Mouse (Mus musculus) cerebellum, adult 2 months (tissue): ENCODE measurements at regions not wholly inside any gene's neighbourhood (a gene's known extent, or its start where the extent isn't known, plus 50 kb on each side); places are given as distances from the start of the nearest gene placed in this dataset.
A peak's percentile ranks its signal among the peaks of the same experiment; 100 is the strongest.

Experiments used
- DNase-seq, 2 experiments: peaks; one replicate each; pipeline ENCODE4 v3.0.0; 2021
- H3K27ac ChIP-seq: fragments of 200-500 bp; 2 replicates; pipeline ENCODE4 v1.5.1; 2012; ENCODE audit warnings: low read length, control low read depth, inconsistent platforms; ENCODE audit not compliant: insufficient read depth
- H3K27me3 ChIP-seq: fragments of 200-500 bp; 2 replicates; pipeline ENCODE4 v1.6.1; 2012; ENCODE audit warnings: inconsistent platforms, mild to moderate bottlenecking, low read length, moderate library complexity; ENCODE audit not compliant: control insufficient read depth, insufficient read depth
- H3K4me1 ChIP-seq: fragments of 200-500 bp; 2 replicates; pipeline ENCODE4 v1.6.1; 2011; ENCODE audit warnings: low read length; ENCODE audit not compliant: control insufficient read depth, insufficient read depth
- H3K4me3 ChIP-seq: fragments of 200-500 bp; replicated peaks from 2 replicates; pipeline ENCODE3; 2011; ENCODE audit warnings: mild to moderate bottlenecking, low read depth, low read length, control low read depth; ENCODE audit not compliant: insufficient read depth
- CTCF ChIP-seq: fragments of 200-500 bp; IDR thresholded peaks from 2 replicates; pipeline ENCODE4 v1.5.1; 2011; ENCODE audit warnings: low read depth, mild to moderate bottlenecking, control low read depth, low read length, moderate library complexity, borderline replicate concordance; ENCODE audit not compliant: insufficient read depth
- POLR2A ChIP-seq: fragments of 200-500 bp; IDR thresholded peaks from 2 replicates; pipeline ENCODE4 v1.6.1; 2011; ENCODE audit warnings: low read length, control low read depth, borderline replicate concordance; ENCODE audit not compliant: insufficient read depth
- WGBS: fragments of 180-500 bp; shearing (Covaris S2); methylation state at CpG from one replicate; pipeline ENCODE4 v1.1.7; 2018; 5-methylcytosine and 5-hydroxymethylcytosine counted together

DNA sequence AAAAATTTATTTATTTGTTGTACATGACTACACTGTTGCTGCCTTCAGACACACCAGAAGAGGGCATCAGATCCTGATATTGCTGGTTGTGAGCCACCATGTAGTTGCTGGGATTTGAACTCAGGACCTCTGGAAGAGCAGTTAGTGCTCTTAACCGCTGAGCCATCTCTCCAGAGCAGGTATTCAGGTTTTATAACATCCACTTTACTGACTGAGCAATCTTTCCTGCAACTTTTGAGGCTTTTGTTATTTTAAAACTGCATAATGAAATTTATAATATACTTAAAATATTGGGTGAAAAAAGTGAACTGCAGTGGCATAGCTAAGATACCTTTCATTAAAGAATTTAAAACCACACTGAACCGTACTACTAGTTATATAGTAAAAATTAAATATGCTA is 101.0 kb downstream of the Tbx4 start:
- H3K27me3 ChIP-seq: no peaks in the 10 kb centered on the region
- no peak for DNase-seq
- no peaks in the 10 kb centered on the region for H3K4me1 ChIP-seq
- TF ChIP-seq POLR2A: no peak
- TF ChIP-seq CTCF: no peak
- WGBS: 98% methylated on average over 2 of the region's 2 CpGs
- H3K4me3 ChIP-seq: no peak overlapping the region
- H3K27ac ChIP-seq: no peak overlapping the region

DNA sequence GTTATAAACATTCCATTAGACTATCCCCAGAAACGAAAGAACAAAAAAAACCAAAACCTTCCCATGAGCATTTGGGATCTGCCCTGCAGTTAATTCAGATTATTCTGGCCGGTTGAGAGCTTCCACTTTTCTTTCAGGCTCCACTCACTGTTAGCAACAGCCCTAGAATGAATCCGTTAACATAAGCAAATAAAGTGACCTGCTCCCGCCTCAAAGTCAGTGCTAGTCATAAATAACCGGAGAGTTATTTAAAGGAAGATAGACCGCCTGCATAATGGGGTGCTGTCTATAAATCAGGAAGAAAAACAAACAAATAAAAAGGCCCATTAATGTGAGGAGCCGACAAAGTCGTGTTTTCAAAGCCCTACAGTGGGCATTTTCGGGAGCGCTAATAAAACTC is 103.3 kb downstream of the Tbx4 start:
- 26% methylated on average over 10 of the region's 10 CpGs for WGBS
- no peaks in the 10 kb centered on the region for H3K27me3 ChIP-seq
- H3K27ac ChIP-seq: no peak overlapping the region
- TF ChIP-seq CTCF: no peak
- no peak for TF ChIP-seq POLR2A
- H3K4me1 ChIP-seq: no peaks in the 10 kb centered on the region
- DNase-seq: no peak
- H3K4me3 ChIP-seq: no peak overlapping the region

DNA sequence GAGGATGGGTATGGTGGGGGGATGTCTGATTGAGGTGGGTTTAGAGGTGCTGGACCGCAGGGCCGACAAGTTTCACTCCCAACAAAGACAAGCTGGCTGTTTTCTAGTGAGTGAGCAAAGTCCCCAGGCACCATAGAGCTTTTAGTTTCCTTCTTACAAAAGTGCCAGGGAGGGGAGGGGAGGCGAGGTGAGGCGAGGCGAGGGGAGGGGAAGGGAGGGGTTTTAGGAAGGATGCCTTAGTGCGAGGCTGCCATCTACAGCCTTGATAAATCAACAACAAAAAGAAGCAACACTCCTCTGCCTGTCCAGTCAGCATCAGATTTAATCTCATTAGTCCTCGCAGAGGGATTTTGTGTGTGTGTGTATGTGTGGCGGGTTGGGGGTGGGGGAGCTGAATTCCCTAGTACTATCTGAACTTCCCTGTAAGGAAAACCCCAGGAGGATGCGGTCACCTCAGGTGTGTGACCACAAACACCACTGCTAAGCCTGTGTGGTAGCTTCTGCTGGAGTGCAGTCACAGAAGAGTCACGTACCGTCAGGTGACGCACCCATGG is 103.8 kb downstream of the Tbx4 start:
- no peak overlapping the region for H3K27ac ChIP-seq
- no peak for DNase-seq
- no peaks in the 10 kb centered on the region for H3K4me1 ChIP-seq
- H3K27me3 ChIP-seq: no peaks in the 10 kb centered on the region
- 36% methylated on average over 12 of the region's 12 CpGs for WGBS
- TF ChIP-seq CTCF: no peak
- no peak for TF ChIP-seq POLR2A
- H3K4me3 ChIP-seq: no peak overlapping the region

DNA sequence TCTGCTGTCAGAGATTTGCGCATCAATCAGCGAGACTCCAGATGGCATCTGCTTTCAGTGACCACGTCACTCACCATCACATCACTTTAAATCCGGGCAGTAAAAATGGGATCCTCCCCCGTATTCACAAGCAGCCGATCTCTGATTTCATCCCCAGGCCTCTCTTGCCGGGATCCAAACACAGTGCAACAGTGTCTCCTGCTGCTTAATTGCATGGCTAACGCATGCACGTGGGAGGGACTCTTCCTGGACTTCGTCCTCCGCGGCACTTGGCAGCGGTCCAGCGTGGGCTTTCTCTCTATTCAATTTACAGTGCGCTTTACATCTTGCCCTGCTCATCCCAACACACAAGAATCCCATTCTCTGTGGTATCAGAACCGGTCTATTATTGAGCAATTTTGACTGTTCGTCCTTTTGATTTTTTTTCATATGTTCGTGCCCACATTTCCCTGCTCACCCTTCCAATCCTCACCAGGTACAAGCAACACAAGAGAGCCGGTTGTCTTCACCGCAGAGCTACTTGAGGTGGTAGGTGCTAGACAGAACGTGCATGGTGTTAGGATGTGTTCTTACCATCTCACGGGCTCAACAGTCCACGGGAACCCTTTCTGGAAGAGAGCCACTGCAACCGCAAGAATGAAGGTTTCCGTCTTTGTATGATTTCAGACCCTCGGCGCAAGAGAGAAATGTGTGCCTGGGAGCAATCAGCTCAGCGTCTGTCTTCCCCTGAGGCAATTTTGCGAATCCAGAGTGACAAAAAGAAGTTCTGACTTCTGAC is 109.3 kb downstream of the Tbx4 start:
- no peaks in the 10 kb centered on the region for H3K4me1 ChIP-seq
- 6% methylated on average over 29 of the region's 29 CpGs for WGBS
- no peak for TF ChIP-seq POLR2A
- TF ChIP-seq CTCF: no peak
- H3K27ac ChIP-seq: no peak overlapping the region
- H3K4me3 ChIP-seq: peak overlapping the region; percentile 53
- DNase-seq: peak; percentile 24 to 36
- no peaks in the 10 kb centered on the region for H3K27me3 ChIP-seq

DNA sequence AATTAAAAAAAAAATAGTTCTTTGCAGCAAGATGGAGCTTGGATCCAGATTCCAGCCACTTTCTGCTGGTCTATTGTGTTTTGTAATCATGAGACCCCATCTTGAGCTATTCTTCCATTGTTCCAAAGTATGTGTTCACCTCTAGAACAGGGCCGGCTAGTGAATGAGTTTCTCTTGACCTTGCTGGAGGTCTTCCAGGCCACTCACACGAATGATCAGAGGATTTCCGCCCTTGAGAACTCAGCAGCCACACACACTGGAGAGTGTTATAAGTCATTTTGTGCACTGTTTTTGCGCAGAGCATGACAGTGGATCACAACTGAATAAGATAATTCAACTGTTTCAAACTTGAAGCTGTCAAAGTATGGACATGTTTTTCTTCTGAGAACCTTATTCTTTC is 110.5 kb downstream of the Tbx4 start:
- Histone ChIP-seq H3K27me3 (no peaks in the 10 kb centered on the region), H3K27ac (no peak overlapping the region), H3K4me3 (no peak overlapping the region), H3K4me1 (no peaks in the 10 kb centered on the region)
- DNase-seq: no peak
- WGBS: 89% methylated on average over 4 of the region's 4 CpGs
- TF ChIP-seq CTCF: no peak
- TF ChIP-seq POLR2A: no peak

DNA sequence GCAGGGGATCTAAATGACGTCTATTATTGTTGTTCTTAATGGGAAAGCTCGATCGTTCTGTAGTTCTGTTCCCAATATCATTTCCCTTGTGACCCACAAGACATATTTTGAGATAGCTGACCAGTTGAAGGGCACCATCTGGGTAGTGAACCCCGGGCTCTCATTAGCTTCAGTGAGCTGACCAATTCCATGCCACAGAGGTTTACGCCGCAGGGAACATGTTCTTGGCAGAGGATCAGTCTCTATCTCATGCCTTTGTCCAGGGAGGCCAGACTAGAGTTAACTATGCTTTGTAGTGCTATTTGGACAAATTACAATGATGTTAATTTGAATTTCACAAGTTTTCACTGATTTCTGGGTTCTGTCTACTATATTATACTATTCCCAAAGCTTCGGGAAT is 117.1 kb downstream of the Tbx4 start:
- TF ChIP-seq POLR2A (no peak), CTCF (no peak)
- no peaks in the 10 kb centered on the region for H3K27me3 ChIP-seq
- H3K4me1 ChIP-seq: no peaks in the 10 kb centered on the region; the same call in 1 of the 2 replicates
- WGBS: 14% methylated on average over 7 of the region's 7 CpGs
- DNase-seq: peak in 1 of 2 experiments; percentile 10
- no peak overlapping the region for H3K27ac ChIP-seq
- H3K4me3 ChIP-seq: no peak overlapping the region

DNA sequence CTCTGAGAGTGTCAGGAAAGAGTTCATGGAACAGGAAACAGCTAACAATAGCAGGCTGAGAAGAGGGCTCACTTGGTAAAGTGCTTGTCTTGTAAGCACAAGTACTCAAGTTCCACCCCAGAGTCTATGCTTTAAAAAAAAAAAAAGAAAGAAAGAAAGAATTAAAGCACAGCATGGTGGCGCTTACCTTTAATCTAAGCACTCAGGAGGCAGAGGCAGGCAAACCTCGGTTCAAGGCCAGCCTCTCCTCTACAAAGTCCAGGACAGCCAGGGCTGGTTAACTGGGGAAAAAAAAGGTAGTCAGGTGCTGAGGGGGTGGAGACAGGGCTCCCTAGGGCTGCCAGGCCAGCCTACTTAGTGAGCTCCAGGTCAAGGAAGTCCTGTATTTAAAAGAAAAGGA is 119.1 kb downstream of the Tbx4 start:
- H3K27me3 ChIP-seq: no peaks in the 10 kb centered on the region
- DNase-seq: no peak
- no peaks in the 10 kb centered on the region; the same call in 1 of the 2 replicates for H3K4me1 ChIP-seq
- WGBS: 88% methylated on average over 2 of the region's 2 CpGs
- no peak overlapping the region for H3K27ac ChIP-seq
- H3K4me3 ChIP-seq: no peak overlapping the region
- TF ChIP-seq CTCF (no peak), POLR2A (no peak)

DNA sequence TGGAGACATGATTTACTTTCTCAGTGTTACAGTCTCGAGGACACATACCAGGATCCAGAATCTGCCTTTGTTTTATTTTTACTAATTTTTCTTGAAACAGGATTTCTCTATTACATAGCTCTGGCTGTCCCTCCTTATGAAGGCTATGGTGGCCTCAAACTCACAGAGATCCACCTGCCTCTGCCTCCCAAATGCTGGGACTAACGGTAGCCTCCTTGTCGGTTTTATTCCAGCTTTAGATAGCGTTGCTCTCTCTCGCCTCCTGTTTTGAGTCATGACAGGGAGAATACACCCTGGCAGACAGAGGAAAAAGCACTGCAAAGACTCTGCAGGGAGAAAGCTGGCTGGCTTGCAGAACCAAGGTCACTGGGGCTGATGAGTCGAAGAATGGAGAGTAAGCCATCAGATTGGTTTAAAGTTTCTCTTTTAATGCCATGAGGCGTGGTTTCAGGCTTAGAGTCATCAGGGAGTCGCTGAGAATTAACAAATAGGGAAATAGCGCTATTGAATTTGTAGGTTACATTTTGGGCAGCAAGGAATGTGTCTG is 119.8 kb downstream of the Tbx4 start:
- TF ChIP-seq CTCF (no peak), POLR2A (no peak)
- Histone ChIP-seq H3K4me1 (no peaks in the 10 kb centered on the region; the same call in 1 of the 2 replicates), H3K4me3 (no peak overlapping the region), H3K27ac (no peak overlapping the region), H3K27me3 (no peaks in the 10 kb centered on the region)
- no peak for DNase-seq
- 84% methylated on average over 9 of the region's 9 CpGs for WGBS
